Mouse (Mus musculus): ENCODE measurements around the gene Tmtc1.

DNA sequence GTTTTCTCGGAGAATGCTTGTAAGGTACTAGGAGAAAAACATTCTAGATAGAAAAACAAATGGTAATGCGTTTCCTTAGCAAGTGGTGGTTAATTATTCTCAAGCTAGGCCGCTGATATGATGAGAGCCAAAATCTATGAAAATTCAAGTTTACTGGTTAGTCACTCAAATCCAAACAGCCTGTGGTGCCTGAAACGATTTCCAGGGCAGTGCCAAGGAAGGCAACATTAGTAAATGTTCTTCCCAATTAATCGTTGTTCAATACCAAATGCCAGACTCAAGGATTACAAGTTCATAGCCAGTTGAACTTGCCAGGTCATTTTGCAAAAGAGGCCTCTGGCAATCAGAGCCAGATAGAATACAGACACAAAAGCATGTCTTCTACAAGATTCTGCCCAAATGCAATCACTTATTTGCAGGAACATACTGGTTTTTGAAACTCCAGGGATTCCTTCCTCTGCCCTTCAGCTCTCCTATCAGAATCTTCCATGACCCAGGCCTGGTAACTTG lies 128.6 kb downstream of the Tmtc1 start:
- TF ChIP-seq CTCF (IDR thresholded peaks at IDR 0.05; ENCODE audit: low read depth, low read length), result no peak
- TF ChIP-seq POLR2A (IDR thresholded peaks at IDR 0.05; ENCODE audit: extremely low read depth, insufficient read depth, low read length), result no peak

All from liver, adult 2 months (tissue).